Comparison of ENCODE assay signal across 8 mouse cellular contexts in the genomic region with DNA sequence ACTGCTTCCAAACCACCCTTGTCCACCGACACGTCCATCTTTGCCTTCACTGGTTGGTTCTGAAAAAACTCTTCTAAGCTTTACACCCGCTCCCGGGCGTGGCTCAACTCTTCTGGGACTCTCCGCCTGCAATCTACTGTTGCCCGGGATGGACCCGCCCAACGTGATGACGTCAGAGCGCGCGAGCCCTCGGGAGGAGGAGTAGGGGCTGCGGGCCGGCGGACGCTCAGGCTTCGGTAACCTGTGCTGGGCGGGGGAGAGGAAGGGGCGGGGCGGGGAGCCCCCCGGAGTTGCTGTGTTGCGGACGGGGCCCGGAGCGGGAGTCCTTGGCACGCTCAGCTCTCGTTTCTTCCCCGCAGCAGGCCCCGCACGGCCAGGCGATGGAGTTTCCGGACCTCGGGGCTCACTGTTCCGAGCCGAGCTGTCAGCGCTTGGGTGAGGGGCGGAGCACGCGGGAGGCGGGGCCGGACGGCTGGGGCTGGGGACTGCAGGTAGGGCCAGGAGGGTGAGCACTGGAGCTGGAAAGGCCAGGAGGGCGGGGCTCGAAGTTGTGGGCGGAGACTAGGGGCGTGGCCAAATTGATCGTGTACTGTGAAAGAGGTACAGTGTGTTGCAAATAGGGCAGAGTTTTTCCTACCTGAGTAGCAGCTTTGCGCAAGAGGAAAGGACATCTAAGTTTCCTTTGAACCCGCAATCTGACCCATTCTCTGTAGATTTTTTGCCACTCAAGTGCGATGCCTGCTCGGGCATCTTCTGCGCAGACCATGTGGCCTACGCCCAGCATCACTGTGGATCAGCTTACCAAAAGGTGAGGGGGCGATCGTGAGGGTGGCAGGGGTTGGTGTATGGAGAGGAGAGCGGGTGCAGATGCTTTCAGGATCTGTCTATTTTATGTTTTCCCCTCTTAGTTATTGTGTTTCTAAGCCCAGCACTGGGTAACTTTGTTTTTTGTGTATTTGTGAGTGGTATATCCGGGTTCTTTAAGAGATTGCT. TPM values are rescaled to one million over a fixed set of nuclear protein-coding genes. Genes with fewer than 3 reads are reported as not detected.
DNase-seq lines count a peak whose midpoint lies in the region; ATAC-seq and TF ChIP-seq lines count a peak whose summit lies in the region.

A gene (plus strand): TSS at position 175 of the 993 bp plus-strand sequence.

- peak; percentile 96 for DNase-seq in c-Kit-positive CD71-positive TER-119-positive erythroid progenitor cells, embryonic 14.5 days (ENCODE audit: low spot score)
- peak; percentile 94 for DNase-seq in heart, postnatal 0 days (ENCODE audit: low spot score)
- DNase-seq in kidney, postnatal 4 days: peak; percentile 98 to 99

- peaks cover 42% of the 10 kb centered on the region for H3K36me3 ChIP-seq in E14TG2a.4 (ENCODE audit: insufficient read depth, low read length)
- peaks cover 32% of the 10 kb centered on the region for H3K36me3 ChIP-seq in forebrain, embryonic 12.5 days (replicated peaks)
- peaks cover 39% of the 10 kb centered on the region for H3K36me3 ChIP-seq in heart, postnatal 0 days (replicated peaks; ENCODE audit: control insufficient read depth, insufficient read depth, low read length)
- H3K36me3 ChIP-seq in liver, embryonic 16.5 days (ENCODE audit: control insufficient read depth, insufficient read depth): peaks cover 37% of the 10 kb centered on the region
- peaks cover 40% of the 10 kb centered on the region for H3K36me3 ChIP-seq in neural tube, embryonic 13.5 days
- H3K36me3 ChIP-seq in testis, adult 2 months (ENCODE audit: control insufficient read depth, insufficient read depth, low read length): no peaks in the 10 kb centered on the region; the same call in 1 of the 2 replicates

- TF ChIP-seq CTCF in E14TG2a.4 (conservative IDR thresholded peaks at IDR 0.05; ENCODE audit: low read length): no peak
- no peak for TF ChIP-seq CTCF in heart, postnatal 0 days (IDR thresholded peaks at IDR 0.05; ENCODE audit: low read depth)
- no peak for TF ChIP-seq CTCF in testis, adult 2 months (IDR thresholded peaks at IDR 0.05; ENCODE audit: control insufficient read depth, insufficient read depth, insufficient replicate concordance, low read depth, low read length)

- peak; percentile 78 for TF ChIP-seq POLR2A in testis, adult 2 months (IDR thresholded peaks at IDR 0.05; ENCODE audit: control insufficient read depth, low read depth, low read length)

- 1% methylated on average over 57 of the region's 59 CpGs for WGBS in forebrain, embryonic 12.5 days
- WGBS in heart, postnatal 0 days: 1% methylated on average over 52 of the region's 59 CpGs
- 2% methylated on average over 59 of the region's 59 CpGs for WGBS in liver, embryonic 16.5 days (ENCODE audit: insufficient replicate concordance)
- WGBS in neural tube, embryonic 13.5 days: under 1% methylated on average over 58 of the region's 59 CpGs

- H3K9me3 ChIP-seq in E14TG2a.4 (ENCODE audit: low read length): no peaks in the 10 kb centered on the region
- H3K9me3 ChIP-seq in forebrain, embryonic 12.5 days: no peaks in the 10 kb centered on the region
- no peaks in the 10 kb centered on the region for H3K9me3 ChIP-seq in heart, postnatal 0 days (replicated peaks; ENCODE audit: control insufficient read depth, low read length)
- H3K9me3 ChIP-seq in liver, embryonic 16.5 days (replicated peaks; ENCODE audit: control insufficient read depth, low read length): no peaks in the 10 kb centered on the region
- no peaks in the 10 kb centered on the region for H3K9me3 ChIP-seq in neural tube, embryonic 13.5 days

- peak within 1 kb of the TSS; percentile 90 for H3K4me3 ChIP-seq in E14TG2a.4 (replicated peaks; ENCODE audit: low read length)
- peak within 1 kb of the TSS; percentile 61 for H3K4me3 ChIP-seq in forebrain, embryonic 12.5 days (replicated peaks)
- H3K4me3 ChIP-seq in heart, postnatal 0 days (ENCODE audit: low read depth, low read length): peak within 1 kb of the TSS; percentile 58
- H3K4me3 ChIP-seq in liver, embryonic 16.5 days (ENCODE audit: low read depth, low read length): peak within 1 kb of the TSS; percentile 76
- peak within 1 kb of the TSS; percentile 71 for H3K4me3 ChIP-seq in neural tube, embryonic 13.5 days
- H3K4me3 ChIP-seq in testis, adult 2 months (ENCODE audit: control insufficient read depth, low read depth, low read length): peak within 1 kb of the TSS; percentile 88

- H3K4me1 ChIP-seq in E14TG2a.4 (replicated peaks; ENCODE audit: low read depth, low read length): peaks cover 19% of the 10 kb centered on the region
- peaks cover 14% of the 10 kb centered on the region for H3K4me1 ChIP-seq in forebrain, embryonic 12.5 days
- 0 out of 2 replicates have a peak, but pooled peaks cover 10% of the 10 kb centered on the region for H3K4me1 ChIP-seq in heart, postnatal 0 days (ENCODE audit: control insufficient read depth, insufficient read depth)
- peaks cover 30% of the 10 kb centered on the region for H3K4me1 ChIP-seq in liver, embryonic 16.5 days (ENCODE audit: control insufficient read depth, low read depth, low read length)
- H3K4me1 ChIP-seq in neural tube, embryonic 13.5 days (replicated peaks): peaks cover 15% of the 10 kb centered on the region
- H3K4me1 ChIP-seq in testis, adult 2 months (ENCODE audit: control insufficient read depth, insufficient read depth, low read length): peaks cover 9% of the 10 kb centered on the region

- H3K27ac ChIP-seq in forebrain, embryonic 12.5 days: peak within 1 kb of the TSS; percentile 87
- H3K27ac ChIP-seq in heart, postnatal 0 days (ENCODE audit: low read depth): peak within 1 kb of the TSS; percentile 51
- H3K27ac ChIP-seq in liver, embryonic 16.5 days (ENCODE audit: low read length): peak within 1 kb of the TSS; percentile 95
- peak within 1 kb of the TSS; percentile 92 for H3K27ac ChIP-seq in neural tube, embryonic 13.5 days (replicated peaks)
- peak within 1 kb of the TSS; percentile 73 for H3K27ac ChIP-seq in testis, adult 2 months (ENCODE audit: control insufficient read depth, insufficient read depth, low read depth, low read length)

- peak; percentile 98 for ATAC-seq in forebrain, embryonic 12.5 days (ENCODE audit: low FRiP score)
- peak; percentile 99 for ATAC-seq in heart, postnatal 0 days (ENCODE audit: insufficient read depth, low read depth)
- peak; percentile 97 for ATAC-seq in liver, embryonic 16.5 days (ENCODE audit: low read depth)
- ATAC-seq in neural tube, embryonic 13.5 days (ENCODE audit: low read depth): peak; percentile 98

- H3K4me2 ChIP-seq in forebrain, embryonic 12.5 days: peak within 1 kb of the TSS; percentile 56
- H3K4me2 ChIP-seq in heart, postnatal 0 days (ENCODE audit: low read depth, low read length): peak within 1 kb of the TSS; percentile 59
- peak within 1 kb of the TSS; percentile 75 for H3K4me2 ChIP-seq in liver, embryonic 16.5 days (ENCODE audit: low read depth, low read length)
- peak within 1 kb of the TSS; percentile 71 for H3K4me2 ChIP-seq in neural tube, embryonic 13.5 days

- no peak for TF ChIP-seq EP300 in heart, postnatal 0 days (IDR thresholded peaks at IDR 0.05; ENCODE audit: low read depth)

- no peaks in the 10 kb centered on the region for H3K27me3 ChIP-seq in E14TG2a.4 (ENCODE audit: insufficient read depth, low read length)
- H3K27me3 ChIP-seq in forebrain, embryonic 12.5 days: no peaks in the 10 kb centered on the region
- H3K27me3 ChIP-seq in heart, postnatal 0 days (ENCODE audit: control insufficient read depth, insufficient read depth, low read length): no peaks in the 10 kb centered on the region
- no peaks in the 10 kb centered on the region for H3K27me3 ChIP-seq in liver, embryonic 16.5 days (ENCODE audit: control insufficient read depth, insufficient read depth, low read depth, low read length)
- H3K27me3 ChIP-seq in neural tube, embryonic 13.5 days: no peaks in the 10 kb centered on the region
- H3K27me3 ChIP-seq in testis, adult 2 months (ENCODE audit: control insufficient read depth, insufficient read depth, low read length): no peaks in the 10 kb centered on the region

- peak within 1 kb of the TSS; percentile 55 for H3K9ac ChIP-seq in forebrain, embryonic 12.5 days
- H3K9ac ChIP-seq in heart, postnatal 0 days (replicated peaks; ENCODE audit: low read depth, low read length): peak within 1 kb of the TSS; percentile 58
- peak within 1 kb of the TSS; percentile 88 for H3K9ac ChIP-seq in liver, embryonic 16.5 days (ENCODE audit: low read depth, low read length)
- peak within 1 kb of the TSS; percentile 73 for H3K9ac ChIP-seq in neural tube, embryonic 13.5 days

RNA-seq across cellular contexts. Expression of the gene that starts here (rescaled TPM):
- 30.4 and 32.8 TPM in 2 replicates for polyA plus RNA-seq in forebrain, embryonic 12.5 days (2016; fragmentation: Nextera tagmentation; extraction: Ambion mirVana)
- total RNA-seq in heart, postnatal 0 days (2014; rRNA removed; ENCODE audit: low replicate concordance): 33.1 and 67.1 TPM in 2 replicates
- polyA plus RNA-seq in heart, postnatal 0 days (2015; fragmentation: Nextera tagmentation; extraction: Ambion mirVana): 26.1 and 28.7 TPM in 2 replicates
- polyA plus RNA-seq in liver, embryonic 16.5 days (2015; fragmentation: Nextera tagmentation; extraction: Ambion mirVana): 41.0 and 41.1 TPM in 2 replicates
- 38.8 and 45.9 TPM in 2 replicates for polyA plus RNA-seq in neural tube, embryonic 13.5 days (2015; fragmentation: Nextera tagmentation; extraction: Ambion mirVana)
- polyA plus RNA-seq in testis, adult 2 months (2012; rRNA removed): 7.1 and 7.4 TPM in 2 replicates

Comparison
In these comparisons a context has a peak if more than half of its experiments do, and no peak if none do; other contexts are left out.
1. Peak in every context shown above with its lines: DNase-seq, ATAC-seq, H3K4me3 ChIP-seq and H3K27ac ChIP-seq.